Mouse (Mus musculus) brain, embryonic 14.5 days (tissue): ENCODE measurements around the gene Usp2.

Experiments
- CTCF ChIP-seq: fragments of 200-500 bp; IDR thresholded peaks from 2 replicates; pipeline ENCODE4 v1.5.1; 2012; ENCODE audit warnings: inconsistent platforms, mild to moderate bottlenecking, moderate library complexity, borderline replicate concordance; ENCODE audit not compliant: insufficient read depth, insufficient read length; ENCODE audit errors: extremely low read depth
- POLR2A ChIP-seq: fragments of 200-500 bp; IDR thresholded peaks from 2 replicates; pipeline ENCODE4 v1.6.1; 2012; ENCODE audit warnings: mild to moderate bottlenecking, inconsistent platforms, borderline replicate concordance; ENCODE audit not compliant: poor library complexity, insufficient read depth, insufficient read length, severe bottlenecking; ENCODE audit errors: extremely low read depth

GRCm38 (mm10) chr9:44095781-44096180 is 29.0 kb downstream of the Usp2 start:
- TF ChIP-seq CTCF (no peak), POLR2A (no peak)
